Mouse (Mus musculus) liver, embryonic 14.5 days (tissue): ENCODE results near the gene Pkd1l1.

Source experiments
- CTCF ChIP-seq: IDR thresholded peaks from 2 replicates; pipeline ENCODE4 v1.5.1; 2016; ENCODE audit warnings: antibody characterized with exemption, low read depth, control low read depth
- EP300 ChIP-seq: IDR thresholded peaks from 2 replicates; pipeline ENCODE4 v1.6.1; 2016; ENCODE audit warnings: antibody characterized with exemption, low read depth

DNA sequence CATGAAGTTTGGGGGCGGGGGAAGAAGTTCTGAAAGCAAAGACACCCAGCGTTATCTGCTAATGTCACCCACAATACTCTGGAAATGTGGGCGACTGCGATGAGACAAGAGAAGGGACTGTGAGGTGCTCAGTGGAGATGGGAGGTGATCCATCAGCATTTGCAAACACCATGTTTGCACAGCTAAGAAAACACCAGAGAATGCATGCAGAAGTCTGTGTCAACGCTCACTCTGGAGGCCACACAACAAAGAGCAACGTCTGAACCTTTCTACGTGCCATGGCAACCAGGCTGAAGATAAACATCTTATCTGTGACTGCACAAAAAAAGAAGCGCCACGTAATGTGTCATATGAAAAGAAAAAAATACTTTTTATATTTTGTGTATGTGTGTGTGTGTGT, 2.6 kb downstream of the Pkd1l1 start:
- TF ChIP-seq CTCF = no peak
- peak; percentile 81 for TF ChIP-seq EP300
